Mouse (Mus musculus): ENCODE results near the gene Epb41l2.

The Epb41l2 gene

DNA sequence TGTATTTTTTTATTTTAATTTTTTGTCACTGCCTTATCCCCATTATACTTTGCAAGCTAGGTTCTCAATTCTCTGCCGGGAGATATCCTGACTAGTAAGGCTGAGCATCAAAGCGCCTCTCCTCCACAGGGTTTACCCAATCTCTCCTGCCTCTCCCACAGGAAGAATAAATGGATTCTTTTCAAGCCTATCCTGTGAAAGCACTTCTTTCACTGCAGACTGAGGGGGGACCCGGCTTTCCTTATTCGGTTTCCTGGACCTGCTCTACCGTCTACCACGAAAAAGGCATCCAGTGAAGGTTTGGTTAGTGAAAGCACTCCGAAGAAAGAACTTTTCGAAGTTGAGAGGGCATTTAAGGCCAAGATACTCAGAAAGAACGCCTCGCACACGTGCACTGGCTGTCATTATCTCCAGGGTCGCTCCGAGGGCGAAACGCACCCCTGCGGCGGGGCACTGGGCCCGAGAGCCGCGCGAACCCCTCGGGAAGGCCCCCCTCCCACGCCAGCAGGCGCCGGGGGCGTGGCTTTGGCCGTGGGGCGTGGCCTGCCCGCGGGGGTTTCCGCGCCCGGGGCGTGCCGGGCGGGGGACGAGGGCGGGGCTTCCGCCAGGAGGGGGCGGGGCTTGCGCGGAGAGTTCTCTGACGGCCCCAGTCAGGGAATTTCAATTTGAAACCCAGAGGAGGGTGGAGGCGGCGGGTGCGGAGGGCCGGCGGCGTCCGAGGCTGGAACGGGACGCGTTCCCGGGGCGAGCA, at the start of gene Epb41l2:
Gene Epb41l2 (plus strand): TSS at position 591 of the 751 bp plus-strand sequence.
- DNase-seq (ENCODE audit: low spot score): peak; percentile 98

DNA sequence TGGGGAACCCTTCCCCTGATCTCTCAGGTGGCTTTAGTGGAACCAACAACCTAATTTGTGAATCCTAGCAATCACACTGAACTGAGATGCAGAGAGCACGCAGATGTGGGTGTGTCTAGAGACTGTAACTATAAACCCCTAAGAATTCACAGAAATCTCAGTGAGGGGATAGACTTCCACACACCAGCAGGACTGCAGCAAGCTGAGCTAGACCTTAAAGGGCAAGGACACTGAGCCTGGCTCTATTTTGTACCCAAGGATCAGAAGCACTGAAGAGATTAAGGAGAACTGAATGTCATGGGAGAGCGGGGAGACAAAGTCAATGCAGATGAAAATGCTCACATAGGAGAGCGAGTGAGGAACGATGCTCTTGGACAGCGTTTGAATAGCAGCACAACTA, 49.6 kb upstream of the Epb41l2 start:
- no peak for DNase-seq (ENCODE audit: low spot score)

- no peak for DNase-seq (ENCODE audit: low spot score)
Observed at GRCm38 (mm10) chr10:25310736-25311135, 48.9 kb upstream of the Epb41l2 start.

- no peak for DNase-seq (ENCODE audit: low spot score)
Observed at GRCm38 (mm10) chr10:25311554-25312212, 47.9 kb upstream of the Epb41l2 start.

- DNase-seq (ENCODE audit: low spot score): no peak
Observed at GRCm38 (mm10) chr10:25313856-25314584, 45.6 kb upstream of the Epb41l2 start.

- no peak for DNase-seq (ENCODE audit: low spot score)
Observed at GRCm38 (mm10) chr10:25317665-25318064, 41.9 kb upstream of the Epb41l2 start.

GRCm38 (mm10) chr10:25318405-25318804, 41.2 kb upstream of the Epb41l2 start:
- DNase-seq (ENCODE audit: low spot score): no peak

- DNase-seq (ENCODE audit: low spot score): no peak
Observed at GRCm38 (mm10) chr10:25319531-25319930, 40.1 kb upstream of the Epb41l2 start.

DNA sequence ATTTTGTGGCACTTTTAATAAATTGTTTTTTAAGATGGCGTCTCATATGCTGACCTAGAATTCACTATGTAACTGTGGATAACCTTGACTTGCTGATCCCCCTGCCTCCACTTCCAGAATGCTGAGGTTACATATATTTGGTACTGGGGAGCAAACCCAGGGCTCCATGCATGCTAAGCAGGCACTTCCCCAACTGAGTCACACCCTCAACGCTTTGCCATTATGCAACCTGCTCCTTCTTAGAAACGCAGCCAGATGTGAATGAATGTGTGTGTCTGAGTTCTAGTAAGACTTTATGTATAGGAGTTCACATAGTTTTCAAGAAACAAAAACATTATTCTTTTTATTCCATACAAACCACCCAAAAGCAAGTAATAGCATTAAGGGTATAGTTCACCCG, 38.4 kb upstream of the Epb41l2 start:
- DNase-seq (ENCODE audit: low spot score): no peak

- DNase-seq (ENCODE audit: low spot score): no peak
Observed at GRCm38 (mm10) chr10:25325690-25326089, 33.9 kb upstream of the Epb41l2 start.

DNA sequence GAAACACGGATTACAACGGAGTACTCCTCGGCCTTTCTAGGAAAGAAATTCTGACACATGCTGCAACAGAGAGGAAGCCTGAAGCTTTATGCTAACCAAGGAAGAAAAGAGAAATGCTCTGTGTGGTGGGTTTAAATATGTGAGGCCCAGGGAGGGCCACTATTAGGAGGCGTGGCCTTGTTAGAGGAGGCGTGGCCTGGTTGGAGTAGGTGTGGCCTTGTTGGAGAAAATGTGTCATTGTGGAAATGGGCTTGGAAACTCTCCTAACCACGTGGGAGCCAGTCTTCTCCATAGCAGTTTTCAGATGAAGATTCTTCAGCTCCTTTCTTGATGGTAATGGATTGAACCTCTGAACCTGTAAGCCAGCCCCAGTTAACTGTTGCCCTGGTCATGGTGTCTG, 32.1 kb upstream of the Epb41l2 start:
- no peak for DNase-seq (ENCODE audit: low spot score)

DNA sequence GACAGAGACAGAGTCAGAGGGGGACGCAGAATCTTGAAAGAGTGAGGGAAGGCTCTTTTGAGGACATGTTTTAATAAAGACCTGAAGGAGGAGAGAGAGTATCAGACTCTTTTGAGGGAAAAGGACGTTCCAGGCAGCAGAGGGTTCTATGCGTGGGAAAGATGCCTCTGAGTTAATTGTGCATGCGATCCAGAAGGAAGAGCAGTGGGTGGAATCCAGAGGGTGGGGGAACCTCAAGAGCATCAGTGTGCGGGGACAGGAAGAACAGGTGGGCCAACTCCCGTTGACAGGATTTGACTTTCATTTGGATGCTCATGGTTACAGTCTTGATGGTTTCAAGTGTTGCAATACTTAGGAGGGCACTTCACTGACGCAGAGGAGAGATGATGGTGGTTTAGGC, 29.5 kb upstream of the Epb41l2 start:
- no peak for DNase-seq (ENCODE audit: low spot score)

DNA sequence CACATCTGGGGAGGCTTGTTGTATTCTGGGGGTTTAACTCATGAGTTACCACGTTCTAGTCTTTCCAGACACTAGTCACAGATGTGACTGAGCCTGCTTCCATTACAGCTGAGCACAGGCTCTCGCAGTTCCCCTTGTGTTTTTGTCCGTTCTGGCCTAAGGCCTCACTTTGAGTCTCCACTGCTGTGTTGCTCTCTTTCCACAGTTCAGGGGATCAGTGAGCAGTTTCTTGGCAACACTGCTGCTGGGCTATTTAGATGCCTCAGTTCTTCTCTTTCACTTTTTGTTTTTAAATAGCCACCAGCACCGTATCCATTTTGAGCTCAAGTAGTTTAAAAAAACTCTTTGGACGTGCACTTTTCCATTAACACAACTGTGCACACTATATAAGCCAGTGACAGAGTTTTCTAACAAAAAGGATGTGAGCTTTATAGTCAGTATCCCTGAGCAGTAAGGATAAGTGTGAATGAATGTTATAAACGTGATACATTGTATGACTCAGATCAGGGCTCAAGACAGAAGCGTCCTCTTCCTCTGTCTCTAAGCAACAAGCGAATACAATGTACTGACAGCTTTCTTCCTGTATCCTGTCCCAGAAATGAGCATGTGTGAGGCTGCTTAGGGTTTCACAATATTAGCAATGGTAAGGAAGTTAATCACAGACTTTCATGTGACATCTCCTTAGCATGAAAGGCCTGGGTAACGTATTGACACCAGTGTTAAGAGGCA, 28.1 kb upstream of the Epb41l2 start:
- DNase-seq (ENCODE audit: low spot score): no peak

- DNase-seq (ENCODE audit: low spot score): no peak
Observed at GRCm38 (mm10) chr10:25333390-25334079, 26.1 kb upstream of the Epb41l2 start.

DNA sequence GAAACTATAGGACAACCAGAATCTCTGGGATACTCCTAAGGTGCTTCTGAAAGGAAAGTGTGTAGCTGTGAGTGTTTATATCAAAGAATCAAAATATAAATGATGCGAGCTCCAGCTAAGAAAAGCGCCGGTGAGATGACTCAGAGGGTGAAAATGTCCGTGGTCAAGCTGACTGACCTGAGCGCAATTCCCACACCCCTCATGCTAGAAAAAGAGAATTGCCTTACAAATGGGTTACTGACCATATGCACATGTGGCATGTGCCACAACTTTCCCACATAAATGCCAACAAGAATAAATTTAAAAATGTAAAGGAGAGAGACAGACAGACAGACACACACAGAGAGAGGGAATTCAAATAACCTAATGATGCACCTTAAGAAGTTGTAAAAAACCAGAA, 18.9 kb upstream of the Epb41l2 start:
- no peak for DNase-seq (ENCODE audit: low spot score)

GRCm38 (mm10) chr10:25342801-25343200, 16.8 kb upstream of the Epb41l2 start:
- no peak for DNase-seq (ENCODE audit: low spot score)

GRCm38 (mm10) chr10:25353941-25354340, 5.7 kb upstream of the Epb41l2 start:
- DNase-seq (ENCODE audit: low spot score): no peak

DNA sequence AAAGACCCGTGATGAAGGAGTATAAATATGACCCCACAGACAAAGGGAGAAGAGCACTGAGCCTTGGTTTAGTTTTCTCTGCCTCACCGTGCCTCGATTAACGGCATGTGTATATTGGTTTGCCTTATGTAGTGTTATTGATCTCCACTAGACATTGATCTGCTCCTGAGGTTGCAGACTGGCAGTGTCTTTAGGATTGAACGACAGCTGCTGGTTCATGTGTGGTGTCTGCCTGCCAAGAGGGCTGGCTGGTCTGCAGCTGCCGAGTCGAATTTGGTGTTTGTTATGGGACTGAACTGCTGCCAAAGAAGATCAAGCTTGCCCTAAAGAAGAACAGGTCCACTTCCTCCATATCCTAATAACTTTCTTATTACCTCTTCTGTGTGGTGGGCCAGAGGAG, 5.2 kb upstream of the Epb41l2 start:
- DNase-seq (ENCODE audit: low spot score): no peak

DNA sequence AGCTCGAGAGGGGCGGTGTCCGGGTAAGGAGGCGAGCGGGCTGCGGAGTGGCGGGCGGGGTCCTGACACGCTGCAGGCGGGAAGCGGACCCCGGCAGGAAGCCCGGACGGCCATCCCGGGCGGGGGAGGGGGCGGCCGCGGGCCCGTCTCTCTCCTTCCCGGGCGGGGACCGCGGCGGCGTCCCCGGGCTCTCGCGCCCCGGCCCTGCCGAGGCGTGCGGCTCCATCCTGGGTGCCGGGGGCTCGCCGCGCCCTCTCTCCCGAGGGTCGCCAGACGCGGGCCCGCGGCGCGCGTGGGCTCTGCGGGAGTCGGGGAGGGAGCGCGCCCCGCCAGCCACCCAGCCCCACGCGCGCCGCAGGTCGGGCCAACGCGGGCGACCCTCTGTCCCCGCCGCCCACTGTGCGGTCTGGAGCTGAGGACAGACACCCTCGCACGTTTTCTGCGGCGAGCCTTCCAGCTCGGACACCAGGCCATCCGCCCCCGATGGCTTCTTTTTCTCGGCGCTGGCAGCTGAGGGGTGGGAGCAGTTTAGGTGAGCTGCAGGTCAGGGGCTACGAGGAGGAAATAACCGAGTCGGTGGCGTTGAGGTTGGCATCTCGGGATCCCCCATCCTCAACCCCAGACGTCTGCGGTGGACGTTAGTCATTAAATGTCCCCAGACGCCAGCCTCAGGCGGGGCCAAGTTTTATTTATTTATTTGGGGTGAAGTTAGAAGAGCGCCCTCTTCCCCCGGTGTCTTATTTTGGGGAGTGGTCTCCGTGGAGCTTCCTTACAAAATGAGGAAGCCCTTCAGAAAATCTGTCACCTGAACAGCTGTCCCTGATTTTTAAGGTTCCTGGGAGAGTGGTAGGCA, 587 bp downstream of the Epb41l2 start:
- peak; percentile 26 for DNase-seq (ENCODE audit: low spot score)

DNA sequence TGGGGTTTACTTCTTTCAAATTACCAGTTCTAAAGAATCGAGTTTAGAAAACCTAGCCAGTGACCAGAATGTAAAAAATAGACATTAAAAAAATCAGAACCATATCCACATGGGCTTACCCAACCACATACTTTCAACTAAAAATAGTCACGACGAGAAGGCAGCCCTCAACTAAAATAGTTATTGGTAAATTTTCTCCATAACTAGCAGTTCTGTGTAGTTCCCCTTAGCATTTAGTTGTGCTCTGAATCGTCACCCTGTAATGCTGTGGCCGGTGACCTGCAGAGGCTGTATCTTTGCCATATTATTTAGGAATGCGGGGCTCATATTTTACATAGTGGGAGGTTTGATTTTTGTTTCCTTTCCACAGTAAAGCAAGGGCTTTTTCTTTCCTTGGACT, 2.6 kb downstream of the Epb41l2 start:
- DNase-seq (ENCODE audit: low spot score): no peak

GRCm38 (mm10) chr10:25365158-25365557, 5.6 kb downstream of the Epb41l2 start:
- DNase-seq (ENCODE audit: low spot score): no peak

Measured in urinary bladder, postnatal 25 days (tissue).